Mouse (Mus musculus): ENCODE results near the gene Pold1.

- TF ChIP-seq CTCF (conservative IDR thresholded peaks at IDR 0.05; ENCODE audit: insufficient read depth, insufficient read length, low read depth, low read length): peak; percentile 87
- TF ChIP-seq POLR2A (IDR thresholded peaks at IDR 0.05; ENCODE audit: low read depth, low read length): no peak
Measured at GRCm38 (mm10) chr7:44560435-44561400, 12.1 kb upstream of the Pold1 start.
